Mouse (Mus musculus) liver, embryonic 11.5 days (tissue): ENCODE results near the gene Ppm1m. TPM values are rescaled to one million over a fixed set of nuclear protein-coding genes. Genes with fewer than 3 reads are reported as not detected.

ENCODE experiments used
- ATAC-seq: fragments of 200-750 bp; cut with Nextera tagmentation; replicated peaks from 2 replicates; pipeline ENCODE4 v1.8.0; 2017; ENCODE audit warnings: moderate number of reproducible peaks, mild to moderate bottlenecking, moderate TSS enrichment, moderate library complexity; ENCODE audit not compliant: low FRiP score
- DNase-seq: peaks from one replicate; pipeline ENCODE4 v3.0.0-alpha.2; 2017; ENCODE audit warnings: low spot score
- H3K27ac ChIP-seq: fragments of 300-500 bp; sonication (generic); 2 replicates; pipeline ENCODE4 v1.5.1; 2014; ENCODE audit warnings: mild to moderate bottlenecking, low read depth, low read length, control low read depth
- H3K27me3 ChIP-seq: fragments of 300-500 bp; sonication (generic); replicated peaks from 2 replicates; pipeline ENCODE4 v1.6.1; 2014; ENCODE audit warnings: low read length, mixed read lengths; ENCODE audit not compliant: control insufficient read depth, insufficient read depth
- H3K36me3 ChIP-seq: fragments of 300-500 bp; sonication (generic); 2 replicates; pipeline ENCODE4 v1.6.1; 2014; ENCODE audit warnings: mild to moderate bottlenecking, low read length, moderate library complexity, mixed read lengths; ENCODE audit not compliant: control insufficient read depth, insufficient read depth
- H3K4me1 ChIP-seq: fragments of 300-500 bp; sonication (generic); replicated peaks from 2 replicates; pipeline ENCODE4 v1.6.1; 2014; ENCODE audit warnings: low read length, mixed read lengths; ENCODE audit not compliant: control insufficient read depth, insufficient read depth
- H3K4me2 ChIP-seq: fragments of 300-500 bp; sonication (generic); 2 replicates; pipeline ENCODE4 v1.6.1; 2014; ENCODE audit warnings: mild to moderate bottlenecking, control low read depth, moderate library complexity
- H3K4me3 ChIP-seq: fragments of 300-500 bp; sonication (generic); 2 replicates; pipeline ENCODE4 v1.5.1; 2014; ENCODE audit warnings: low read depth, low read length, control low read depth
- H3K9ac ChIP-seq: fragments of 300-500 bp; sonication (generic); 2 replicates; pipeline ENCODE4 v1.6.1; 2014; ENCODE audit warnings: low read depth, low read length, control low read depth
- H3K9me3 ChIP-seq: fragments of 300-500 bp; sonication (generic); 2 replicates; pipeline ENCODE4 v1.6.1; 2016; ENCODE audit warnings: low read length, inconsistent platforms, mixed read lengths; ENCODE audit not compliant: control insufficient read depth
- WGBS: fragments of 180-500 bp; shearing (Covaris S2); extraction: QIAGEN DNeasy Blood & Tissue Kit; methylation state at CpG from one replicate; pipeline ENCODE4 v1.1.7; 2014; 5-methylcytosine and 5-hydroxymethylcytosine counted together
- microRNA counts: library from miRNA; unstranded; fragments of <30 nt; microRNA quantifications from one replicate; lab custom pipeline; 2015
- microRNA-seq: library from miRNA; unstranded; fragments of <30 nt; microRNA quantifications from one replicate; pipeline ENCODE4, GENCODE M21; 2017; ENCODE audit warnings: borderline number of aligned reads
- polyA plus RNA-seq: library from polyadenylated mRNA; unstranded; fragments of >200 nt; fragmentation: Nextera tagmentation; extraction: Ambion mirVana; gene quantifications from 2 replicates; pipeline ENCODE4 v1.2.1, GENCODE M21; 2014

The Ppm1m gene
- polyA plus RNA-seq, 1 experiment from 2014 or later = 25.3 TPM

DNA sequence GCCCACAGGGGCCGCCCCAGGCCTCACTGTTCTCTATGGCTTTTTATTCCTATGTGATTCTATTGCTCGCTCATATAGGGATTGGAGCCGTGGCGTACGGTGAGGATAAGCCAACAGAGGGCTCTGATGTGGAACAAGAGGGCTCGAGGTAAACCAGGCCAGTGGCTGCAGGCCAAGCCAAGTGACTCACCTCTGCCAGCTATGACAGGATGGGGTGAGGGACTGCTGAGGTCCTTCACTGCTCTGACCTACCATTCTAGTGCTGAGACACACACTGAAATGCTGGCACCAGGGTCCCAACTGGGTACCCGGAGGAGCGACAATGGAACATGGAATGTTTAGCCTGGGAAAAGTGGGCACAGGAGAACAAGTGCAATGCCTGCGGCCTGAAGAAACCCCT is 45.4 kb downstream of the Ppm1m start:
- WGBS = 86% methylated on average over 9 of the region's 9 CpGs
- no peak overlapping the region for H3K27ac ChIP-seq

DNA sequence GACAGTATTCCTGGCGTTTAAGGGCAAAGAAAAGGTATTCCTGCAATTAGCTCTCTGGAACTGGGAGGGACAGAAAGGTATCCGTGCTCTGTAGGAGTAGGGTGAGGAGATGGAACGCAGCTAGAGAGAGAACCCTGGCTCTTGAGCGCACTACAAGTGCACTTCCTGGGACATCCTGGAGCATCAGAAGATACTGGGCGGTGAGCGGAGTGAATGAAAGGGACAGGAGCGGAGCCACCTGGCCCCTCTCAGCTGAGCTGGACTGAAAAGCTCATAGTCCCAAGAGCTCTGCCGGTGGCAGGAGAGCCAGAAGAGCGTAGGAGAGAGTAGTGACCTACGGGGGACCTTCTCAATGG is 50.2 kb downstream of the Ppm1m start:
- ATAC-seq (no peak), DNase-seq (no peak)
- Histone ChIP-seq H3K27ac (no peak overlapping the region), H3K4me3 (0 out of 2 replicates have a peak overlapping the region, but pooled peaks have one; percentile 24), H3K4me1 (0 out of 2 replicates have a peak, but pooled peaks cover 4% of the 10 kb centered on the region), H3K9me3 (no peaks in the 10 kb centered on the region), H3K4me2 (peak overlapping the region; percentile 50; the same call in 1 of the 2 replicates), H3K27me3 (peaks cover 53% of the 10 kb centered on the region), H3K36me3 (no peaks in the 10 kb centered on the region), H3K9ac (no peak overlapping the region)
- 25% methylated on average over 10 of the region's 10 CpGs for WGBS

More for the DNA sequence above, 45.4 kb downstream of the Ppm1m start:
- no peaks in the 10 kb centered on the region for H3K36me3 ChIP-seq
- no peaks in the 10 kb centered on the region for H3K9me3 ChIP-seq
- DNase-seq = no peak
- no peaks in the 10 kb centered on the region for H3K4me1 ChIP-seq
- ATAC-seq = no peak
- peaks cover 22% of the 10 kb centered on the region for H3K27me3 ChIP-seq
- H3K4me3 ChIP-seq = no peak overlapping the region
- no peak overlapping the region for H3K4me2 ChIP-seq
- no peak overlapping the region for H3K9ac ChIP-seq

DNA sequence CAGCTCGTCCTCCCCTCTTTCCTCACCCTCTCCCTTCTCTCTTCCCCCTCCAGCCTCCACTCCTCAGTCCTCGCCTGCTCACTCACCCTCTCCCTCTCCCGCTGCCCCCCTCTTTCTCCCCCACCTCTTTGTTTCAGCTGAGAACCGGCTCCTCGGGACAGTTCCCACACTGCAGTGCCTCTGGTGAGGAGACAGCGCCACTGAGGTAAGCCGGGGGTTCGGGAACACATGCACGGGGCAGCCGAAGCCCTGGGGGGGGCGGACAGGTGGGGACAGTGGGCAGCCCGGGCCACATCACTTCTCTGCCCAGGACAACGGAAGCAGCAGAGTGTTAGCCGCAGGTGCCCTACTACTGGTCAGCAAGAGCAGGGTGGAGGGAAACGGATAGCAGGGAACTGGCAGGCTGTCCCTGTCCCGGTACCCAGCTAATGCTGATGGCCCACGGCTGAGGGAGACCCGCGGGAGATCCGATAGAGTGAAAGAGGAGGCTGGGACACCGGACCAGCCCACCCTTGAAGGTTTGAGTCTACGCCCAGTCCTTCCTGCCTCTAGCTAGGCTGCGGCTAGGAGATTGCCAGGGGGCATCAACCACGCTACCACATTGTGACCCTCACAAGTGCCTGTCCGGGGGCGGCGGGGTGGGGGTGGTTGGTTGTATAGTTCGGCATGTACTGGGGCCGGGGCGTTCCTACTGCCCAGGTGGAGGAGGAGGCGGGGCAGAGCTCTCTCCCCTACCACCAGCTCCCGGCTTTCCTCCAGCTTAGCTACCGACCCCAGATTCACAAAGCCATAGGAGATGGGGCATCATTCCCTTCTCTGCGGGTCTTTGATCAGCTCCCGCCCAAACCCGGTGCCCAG is 50.8 kb downstream of the Ppm1m start:
- no peaks in the 10 kb centered on the region for H3K36me3 ChIP-seq
- H3K27me3 ChIP-seq = peaks cover 53% of the 10 kb centered on the region
- no peak for ATAC-seq
- peak overlapping the region; percentile 24; the same call in 1 of the 2 replicates for H3K4me3 ChIP-seq
- WGBS = 3% methylated on average over 36 of the region's 36 CpGs
- no peak overlapping the region for H3K27ac ChIP-seq
- peak overlapping the region; percentile 50 for H3K4me2 ChIP-seq
- no peak overlapping the region for H3K9ac ChIP-seq
- no peak for DNase-seq
- H3K9me3 ChIP-seq = no peaks in the 10 kb centered on the region
- H3K4me1 ChIP-seq = 0 out of 2 replicates have a peak, but pooled peaks cover 4% of the 10 kb centered on the region

DNA sequence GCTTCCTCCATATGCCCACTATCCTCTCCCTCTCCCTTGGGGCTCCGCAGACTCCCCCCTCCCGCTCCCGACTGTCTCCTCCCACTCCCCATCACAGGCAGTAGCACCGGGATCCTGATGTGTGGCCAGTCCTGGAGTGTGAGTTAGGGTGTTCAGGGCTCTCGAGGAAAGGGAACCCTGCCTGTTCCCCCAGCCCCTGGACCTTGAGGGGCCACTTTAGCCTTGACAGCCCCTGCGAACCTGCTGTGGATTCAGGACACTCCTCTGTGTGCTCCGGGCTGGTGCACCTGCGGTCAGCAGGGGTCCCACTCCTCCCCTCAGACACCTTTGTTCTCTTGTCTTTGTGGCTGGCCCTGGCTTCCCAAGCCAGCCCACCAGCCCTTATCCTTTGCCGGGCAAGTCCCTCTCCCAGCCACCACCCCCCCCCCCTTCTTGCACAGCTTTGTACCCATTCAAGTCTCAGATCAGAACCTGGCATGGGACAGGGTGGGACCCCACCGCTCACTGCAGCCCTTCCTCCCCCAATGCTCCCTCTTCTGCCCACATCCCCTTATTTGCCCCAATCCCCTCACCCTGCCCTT is 51.6 kb downstream of the Ppm1m start:
- Histone ChIP-seq H3K4me2 (peak overlapping the region; percentile 50), H3K4me3 (no peak overlapping the region), H3K4me1 (0 out of 2 replicates have a peak, but pooled peaks cover 4% of the 10 kb centered on the region), H3K9ac (no peak overlapping the region), H3K27ac (no peak overlapping the region), H3K27me3 (peaks cover 53% of the 10 kb centered on the region), H3K36me3 (no peaks in the 10 kb centered on the region), H3K9me3 (no peaks in the 10 kb centered on the region)
- ATAC-seq (0 out of 2 replicates have a peak, but pooled peaks have one; percentile 17), DNase-seq (no peak)
- WGBS = 5% methylated on average over 10 of the region's 10 CpGs

DNA sequence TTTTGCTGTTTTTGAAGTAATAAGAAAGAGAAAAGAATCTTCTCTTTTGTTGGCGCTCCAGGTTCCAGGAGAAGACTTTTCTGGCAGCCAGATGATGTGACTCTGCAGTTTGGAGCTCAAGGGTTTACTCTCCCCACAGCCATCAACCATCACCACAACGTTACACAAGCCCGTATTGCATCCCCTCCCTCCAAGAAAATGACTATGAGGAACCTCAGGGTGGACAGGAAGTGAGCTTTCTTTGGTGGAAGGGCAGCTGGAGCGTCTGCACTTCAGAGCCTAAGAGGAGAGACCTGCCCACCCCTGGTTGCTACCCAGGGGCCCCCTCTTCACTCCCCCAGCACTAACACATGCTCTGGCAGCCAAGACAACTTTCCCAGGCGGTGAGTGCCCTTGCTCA is 52.3 kb downstream of the Ppm1m start:
- no peak overlapping the region for H3K9ac ChIP-seq
- H3K4me3 ChIP-seq = no peak overlapping the region
- WGBS = 21% methylated on average over 5 of the region's 5 CpGs
- H3K9me3 ChIP-seq = no peaks in the 10 kb centered on the region
- peaks cover 53% of the 10 kb centered on the region for H3K27me3 ChIP-seq
- H3K4me1 ChIP-seq = 0 out of 2 replicates have a peak, but pooled peaks cover 4% of the 10 kb centered on the region
- DNase-seq (no peak), ATAC-seq (no peak)
- H3K36me3 ChIP-seq = no peaks in the 10 kb centered on the region
- no peak overlapping the region for H3K4me2 ChIP-seq
- no peak overlapping the region for H3K27ac ChIP-seq

DNA sequence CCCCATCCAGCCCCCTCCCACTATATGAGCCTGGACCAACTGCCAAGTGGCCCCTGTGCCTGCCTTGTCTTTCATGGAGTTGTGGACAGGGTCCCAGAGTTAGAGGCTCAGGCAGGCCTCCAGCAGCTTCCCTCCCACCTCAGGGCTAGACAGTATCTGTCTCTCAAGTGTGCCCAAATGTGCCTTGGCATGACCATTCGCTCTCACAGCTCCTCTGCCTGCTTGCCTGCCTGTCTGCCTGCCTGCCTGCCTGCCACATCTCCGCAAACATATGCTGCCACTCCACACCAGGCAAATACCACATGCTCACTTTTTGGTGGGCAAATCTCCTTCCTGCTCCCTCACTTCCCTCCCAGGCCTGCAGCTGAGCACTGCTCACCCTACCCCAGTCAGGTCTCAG is 54.0 kb downstream of the Ppm1m start:
- no peaks in the 10 kb centered on the region for H3K9me3 ChIP-seq
- H3K9ac ChIP-seq = no peak overlapping the region
- no peak overlapping the region for H3K27ac ChIP-seq
- 0 out of 2 replicates have a peak, but pooled peaks cover 4% of the 10 kb centered on the region for H3K4me1 ChIP-seq
- H3K27me3 ChIP-seq = peaks cover 45% of the 10 kb centered on the region
- DNase-seq = no peak
- H3K4me2 ChIP-seq = no peak overlapping the region
- H3K36me3 ChIP-seq = no peaks in the 10 kb centered on the region
- WGBS = 56% methylated on average over 2 of the region's 2 CpGs
- no peak for ATAC-seq
- no peak overlapping the region for H3K4me3 ChIP-seq

MicroRNAs within 50 kb of the gene (microRNA counts, 519-probe panel; counts per million panel counts)
- microRNA mmu-let-7g (lab: Ali Mortazavi, UCI) = 6,947 counts per million, percentile 86 among the panel's probes with 10 or more counts

Small RNA genes lying within 50 kb of the gene (microRNA-seq; reads per million reads assigned to microRNA genes)
- gene Mir135a-1 = 4.2 reads per million, percentile 9 among the genes with 10 or more reads in this experiment
- gene Mirlet7g = 25,374 reads per million, percentile 98 among the genes with 10 or more reads in this experiment

Other genes starting within 250 kb of the Ppm1m start
- 0.08 TPM in 1 of 2 replicates, not detected in the other for gene Col6a5, start 239.1 kb downstream of the Ppm1m start, polyA plus RNA-seq
- not detected in 2 replicates for gene Col6a4, start 103.0 kb downstream of the Ppm1m start, polyA plus RNA-seq
- 12.4 and 15.7 TPM in 2 replicates for gene Glyctk, start 41.6 kb downstream of the Ppm1m start, polyA plus RNA-seq
- gene Wdr82, start 28.8 kb downstream of the Ppm1m start, polyA plus RNA-seq = 18.8 TPM in 2 replicates
- gene Twf2, start 3.4 kb upstream of the Ppm1m start, polyA plus RNA-seq = 58.4 and 61.1 TPM in 2 replicates
- not detected in 2 replicates for gene Tlr9, start 22.9 kb upstream of the Ppm1m start, polyA plus RNA-seq
- gene Alas1, start 48.9 kb upstream of the Ppm1m start, polyA plus RNA-seq = 57.4 and 67.9 TPM in 2 replicates
- gene Poc1a, start 81.3 kb upstream of the Ppm1m start, polyA plus RNA-seq = 36.6 and 39.0 TPM in 2 replicates
- 17.8 and 18.1 TPM in 2 replicates for gene Dusp7, start 168.9 kb upstream of the Ppm1m start, polyA plus RNA-seq
- 1,192 and 1,256 TPM in 2 replicates for gene Rpl29, start 229.7 kb upstream of the Ppm1m start, polyA plus RNA-seq
- gene Acy1, start 238.6 kb upstream of the Ppm1m start, polyA plus RNA-seq = 51.1 and 52.3 TPM in 2 replicates
- gene Abhd14b, start 247.7 kb upstream of the Ppm1m start, polyA plus RNA-seq = 19.5 and 19.7 TPM in 2 replicates
- gene Abhd14a, start 247.9 kb upstream of the Ppm1m start, polyA plus RNA-seq = 53.6 and 54.0 TPM in 2 replicates